Mouse (Mus musculus) lung, postnatal 4 days (tissue): ENCODE data around the gene P2rx7.
A peak's percentile ranks its signal among the peaks of the same experiment; 100 is the strongest.
"Not testable (repeated sequence)": the region's sequence is repeated elsewhere in the genome, so short reads cannot be mapped to it uniquely, and the experiment has no call there.

Experiments used
- DNase-seq, 2 experiments: peaks; one replicate each; pipeline ENCODE4 v3.0.0; 2021

The P2rx7 gene

GRCm38 (mm10) chr5:122647256-122647924 is 3.7 kb downstream of the P2rx7 start:
- no peak for DNase-seq

- not testable (repeated sequence) for DNase-seq
These were observed 4.3 kb downstream of the P2rx7 start for GRCm38 (mm10) chr5:122647952-122648374.

GRCm38 (mm10) chr5:122649264-122649663 is 5.6 kb downstream of the P2rx7 start:
- DNase-seq: peak in 1 of 2 experiments; percentile 21

GRCm38 (mm10) chr5:122650100-122650499 is 6.4 kb downstream of the P2rx7 start:
- DNase-seq: no peak

GRCm38 (mm10) chr5:122652506-122652905 is 8.8 kb downstream of the P2rx7 start:
- no peak for DNase-seq

- no peak for DNase-seq
These were observed 9.4 kb downstream of the P2rx7 start for GRCm38 (mm10) chr5:122653112-122653445.

- DNase-seq: no peak
These were observed 9.9 kb downstream of the P2rx7 start for GRCm38 (mm10) chr5:122653446-122654267.

- no peak for DNase-seq
These were observed 10.5 kb downstream of the P2rx7 start for GRCm38 (mm10) chr5:122654268-122654573.

- no peak for DNase-seq
These were observed 13.1 kb downstream of the P2rx7 start for GRCm38 (mm10) chr5:122656808-122657207.

GRCm38 (mm10) chr5:122662501-122662900 is 18.8 kb downstream of the P2rx7 start:
- no peak for DNase-seq

GRCm38 (mm10) chr5:122665036-122665435 is 21.3 kb downstream of the P2rx7 start:
- no peak for DNase-seq

GRCm38 (mm10) chr5:122668981-122669897 is 25.5 kb downstream of the P2rx7 start:
- no peak for DNase-seq

- DNase-seq: not testable (repeated sequence)
These were observed 27.9 kb downstream of the P2rx7 start for GRCm38 (mm10) chr5:122671641-122672040.

- DNase-seq: no peak
These were observed 28.6 kb downstream of the P2rx7 start for GRCm38 (mm10) chr5:122672298-122672697.

GRCm38 (mm10) chr5:122676002-122676401 is 32.3 kb downstream of the P2rx7 start:
- DNase-seq: peak in 1 of 2 experiments; percentile 26

- no peak for DNase-seq
These were observed 34.3 kb downstream of the P2rx7 start for GRCm38 (mm10) chr5:122677983-122678382.

- DNase-seq: no peak
These were observed 36.2 kb downstream of the P2rx7 start for GRCm38 (mm10) chr5:122679881-122680280.

GRCm38 (mm10) chr5:122681276-122681675 is 37.6 kb downstream of the P2rx7 start:
- no peak for DNase-seq

GRCm38 (mm10) chr5:122683926-122684325 is 40.2 kb downstream of the P2rx7 start:
- DNase-seq: no peak

GRCm38 (mm10) chr5:122687391-122687790 is 43.7 kb downstream of the P2rx7 start:
- peak in 1 of 2 experiments; percentile 30 for DNase-seq

- DNase-seq: no peak
These were observed 45.4 kb downstream of the P2rx7 start for GRCm38 (mm10) chr5:122689153-122689552.

GRCm38 (mm10) chr5:122690486-122690885 is 46.8 kb downstream of the P2rx7 start:
- DNase-seq: no peak
